Mouse (Mus musculus): ENCODE measurements around the gene Nyap2. TPM values are rescaled to one million over a fixed set of nuclear protein-coding genes. Genes with fewer than 3 reads are reported as not detected.

Gene Nyap2
- total RNA-seq (2021), result not detected
- long read RNA-seq, experiment 1, partial matches to known transcripts, result 0 of 1 reads
- long read RNA-seq, experiment 1, other reads (novel, unspliced or antisense), result 1 of 1 reads
- long read RNA-seq, experiment 2, result 0 reads

DNA sequence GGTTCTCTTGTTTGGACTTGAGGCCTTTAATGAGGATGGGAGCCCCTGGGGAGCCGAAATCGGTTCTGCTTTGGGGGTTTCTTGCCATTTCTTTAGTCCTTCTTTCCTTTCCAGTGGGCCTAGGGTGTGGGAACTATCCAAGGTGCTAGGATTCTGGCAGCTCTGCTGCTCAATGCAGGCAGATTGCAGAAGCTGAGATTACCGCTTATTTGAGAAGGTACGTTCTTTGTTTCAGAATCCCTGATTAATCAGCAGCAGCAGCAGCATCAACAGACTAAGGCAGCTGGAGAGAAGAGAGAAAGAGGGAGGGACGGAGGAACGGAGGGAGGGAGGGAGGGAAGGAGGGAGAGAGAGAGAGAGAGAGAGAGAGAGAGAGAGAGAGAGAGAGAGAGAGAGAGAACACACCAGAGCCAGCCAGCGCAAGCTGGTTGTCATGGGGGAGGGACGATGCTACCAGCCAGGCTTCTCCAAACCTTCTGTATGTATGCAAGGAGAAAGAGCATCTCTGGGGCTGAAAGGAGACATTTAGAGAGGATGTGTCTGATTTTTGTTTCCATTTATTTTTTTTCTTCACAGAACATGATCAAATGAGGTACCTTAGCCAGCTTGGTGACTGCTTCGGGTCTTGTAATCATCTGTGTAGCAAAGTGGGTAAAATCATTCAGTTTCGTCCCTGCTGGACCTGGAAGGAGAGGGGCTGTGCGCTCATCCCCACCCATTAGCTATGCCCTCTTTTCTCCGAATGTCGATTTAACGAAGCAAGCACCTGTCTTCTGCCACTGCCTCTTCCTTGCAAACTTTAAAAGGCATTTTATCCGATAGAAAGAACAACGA is at the start of gene Nyap2:
TSS of gene Nyap2 (plus strand) at position 120 of the 834 bp plus-strand sequence.
- DNase-seq, result no peak

DNA sequence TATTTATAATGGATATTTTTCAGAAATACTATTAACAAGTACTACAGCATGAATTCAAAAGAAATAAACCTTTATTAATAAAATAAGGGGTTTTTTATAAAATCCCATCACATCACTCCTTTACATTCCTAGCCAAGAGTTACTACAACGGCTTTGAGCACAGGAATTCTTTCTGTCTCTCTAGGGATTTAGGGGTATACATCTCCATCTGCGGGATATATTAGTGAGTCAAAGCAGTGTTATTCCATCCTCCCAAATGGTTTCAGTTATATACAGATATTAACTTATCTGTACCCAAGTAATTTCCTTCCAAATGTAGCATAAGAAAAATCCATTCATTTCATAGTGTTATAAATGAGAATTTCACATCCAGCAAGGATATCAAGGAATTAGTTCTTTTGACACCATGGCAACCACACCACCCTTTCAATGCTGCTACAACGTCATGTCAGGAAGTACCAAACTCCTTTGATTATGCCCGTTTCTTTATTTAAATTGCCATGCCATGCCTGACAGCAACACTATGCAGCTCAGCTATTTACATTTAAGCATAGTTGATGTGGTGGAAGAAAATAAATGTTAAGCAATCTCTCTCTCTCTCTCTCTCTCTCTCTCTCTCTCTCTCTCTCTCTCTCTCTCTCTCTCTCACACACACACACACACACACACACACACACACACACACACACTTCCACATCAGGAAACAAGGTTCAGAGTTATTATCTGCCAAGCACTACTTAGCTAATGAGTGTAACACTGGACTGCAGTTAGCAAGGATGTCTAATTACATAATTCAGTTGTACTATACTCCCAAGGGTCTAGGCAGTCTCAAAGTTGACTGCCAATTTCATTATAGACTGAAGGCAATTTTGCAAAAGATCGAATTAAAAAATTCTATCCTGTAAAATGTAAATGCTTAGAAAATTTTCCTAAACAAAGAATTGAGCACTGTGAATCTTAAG is 33.6 kb upstream of the Nyap2 start:
- DNase-seq, result no peak

DNA sequence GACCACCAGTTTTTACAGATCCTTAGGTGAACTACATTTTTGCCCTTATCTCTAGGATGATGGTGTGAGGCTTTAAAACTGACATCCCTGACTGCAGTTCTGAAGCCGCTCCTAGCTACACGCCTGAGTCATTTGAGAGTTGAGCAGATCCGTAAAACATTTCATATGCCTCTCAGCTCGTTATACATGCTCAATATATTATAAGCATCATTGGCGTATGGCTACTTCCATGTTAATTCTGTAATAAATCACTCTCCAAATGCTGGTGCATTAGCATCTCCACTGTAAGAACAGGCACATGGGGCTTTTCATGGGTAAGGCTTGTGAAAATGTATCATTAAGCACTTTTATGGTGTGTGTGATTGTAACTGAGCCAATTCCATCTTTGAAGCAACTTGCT is 18.4 kb upstream of the Nyap2 start:
- DNase-seq, result no peak

DNA sequence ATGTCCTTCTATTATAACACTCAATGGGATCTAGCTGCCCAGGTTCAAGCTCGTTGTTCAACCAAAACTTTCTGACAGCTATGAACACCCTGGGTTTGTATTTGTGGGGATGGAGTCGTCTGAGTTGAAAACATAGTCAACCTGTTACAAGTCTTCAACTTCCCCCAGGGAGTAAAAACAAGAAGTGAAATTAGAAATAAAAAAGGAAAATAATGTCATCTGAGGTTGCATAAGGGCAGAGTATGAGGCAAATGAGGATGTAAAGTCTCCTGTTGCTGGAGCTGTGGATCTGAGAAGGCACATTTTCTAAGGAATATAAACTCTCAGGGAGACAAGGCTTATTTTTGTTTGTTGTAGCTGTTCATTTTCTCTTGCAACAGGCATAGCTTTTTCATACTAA is 17.9 kb upstream of the Nyap2 start:
- DNase-seq, result no peak

- no peak for DNase-seq
Measured at GRCm38 (mm10) chr1:81062811-81063210, 13.9 kb upstream of the Nyap2 start.

- no peak for DNase-seq
Measured at GRCm38 (mm10) chr1:81076259-81076658, 491 bp upstream of the Nyap2 start.

DNA sequence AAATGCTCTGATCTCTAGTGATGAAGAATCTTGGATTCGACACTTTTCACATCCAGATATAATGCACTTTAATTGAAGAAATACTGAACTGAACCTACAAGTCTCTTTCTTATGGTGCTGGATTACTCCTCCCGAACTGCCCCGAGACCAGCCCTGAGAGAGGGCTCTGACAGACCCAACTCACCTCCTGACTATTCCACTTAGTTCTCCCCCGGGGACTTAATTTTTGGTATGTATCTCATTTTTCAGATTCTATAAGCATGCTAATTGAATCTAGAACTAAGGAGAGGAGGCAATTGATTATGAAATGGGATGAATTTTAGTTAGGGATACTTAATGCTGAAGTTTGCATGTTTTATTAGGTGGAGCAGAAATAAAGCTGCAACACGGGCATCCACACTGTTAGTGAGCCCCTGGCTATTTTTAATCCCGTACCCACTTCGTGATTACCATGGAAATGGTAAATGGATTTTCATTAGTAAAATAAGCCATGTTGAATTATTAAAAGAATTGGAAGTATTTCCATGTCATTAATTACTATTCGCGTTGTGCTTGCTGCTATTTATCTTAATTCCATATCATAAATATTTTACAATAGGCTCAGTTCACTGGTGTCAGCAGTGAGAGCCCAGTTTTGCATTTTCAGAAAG is 1.0 kb downstream of the Nyap2 start:
- no peak for DNase-seq

DNA sequence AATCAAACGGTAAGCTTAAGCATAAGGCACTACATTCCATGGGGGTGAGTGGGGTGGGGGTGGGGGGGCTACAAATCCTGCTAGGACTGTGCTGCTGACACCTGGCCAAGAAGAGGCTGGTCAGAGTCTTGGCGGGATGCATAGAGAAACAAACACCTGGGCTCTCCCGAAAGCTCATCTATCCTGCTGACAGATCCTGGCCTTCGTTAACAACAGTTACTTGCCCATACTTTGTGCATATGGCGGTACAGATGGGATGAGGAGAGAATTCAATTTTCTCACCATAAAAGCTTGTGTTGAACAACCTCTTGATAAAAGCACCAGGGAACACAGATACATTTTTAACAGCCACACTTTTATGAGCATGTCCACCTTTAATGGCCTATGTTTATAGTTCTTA is 10.7 kb downstream of the Nyap2 start:
- no peak for DNase-seq

DNA sequence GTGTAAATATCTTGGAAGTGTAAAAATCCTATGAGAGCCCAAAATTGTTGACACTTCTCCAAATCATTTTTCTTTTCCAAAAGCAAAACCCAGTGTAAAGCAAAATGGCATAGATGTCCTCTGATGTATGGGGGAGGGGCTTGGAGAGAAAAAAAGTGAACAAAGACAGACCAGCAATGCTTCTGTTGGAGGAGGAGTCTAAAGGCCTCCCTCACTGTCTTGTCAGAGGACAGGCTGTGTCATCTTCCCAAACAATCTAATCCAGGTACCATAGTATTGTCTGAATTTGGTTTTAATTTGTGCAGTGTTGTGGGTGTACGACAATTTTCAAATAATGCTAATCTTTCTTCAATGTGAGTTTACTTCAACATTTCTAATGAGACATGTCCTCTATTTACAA is 13.7 kb downstream of the Nyap2 start:
- DNase-seq, result no peak

- DNase-seq, result no peak
Measured at GRCm38 (mm10) chr1:81090979-81091378, 14.2 kb downstream of the Nyap2 start.

- DNase-seq, result no peak
Measured at GRCm38 (mm10) chr1:81092056-81092455, 15.3 kb downstream of the Nyap2 start.

DNA sequence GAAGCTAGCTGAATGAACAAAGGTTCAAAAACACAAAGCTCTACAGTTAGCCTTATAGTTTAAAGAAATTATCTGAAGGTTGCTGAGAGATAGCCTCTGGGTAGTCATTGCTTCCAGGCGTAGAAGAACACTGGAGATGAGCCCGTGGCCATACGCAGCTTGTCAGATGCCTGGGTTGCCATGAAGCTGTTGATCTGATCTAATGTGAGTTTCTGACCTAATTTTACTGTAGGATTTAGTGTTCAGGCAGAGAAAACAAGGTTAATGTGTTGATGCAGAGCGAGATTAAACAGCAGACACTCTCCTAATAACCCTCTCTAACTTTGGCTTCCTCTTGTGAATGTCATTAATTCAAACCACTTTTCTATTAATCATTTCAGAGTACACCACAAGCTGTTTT is 16.1 kb downstream of the Nyap2 start:
- DNase-seq, result no peak

DNA sequence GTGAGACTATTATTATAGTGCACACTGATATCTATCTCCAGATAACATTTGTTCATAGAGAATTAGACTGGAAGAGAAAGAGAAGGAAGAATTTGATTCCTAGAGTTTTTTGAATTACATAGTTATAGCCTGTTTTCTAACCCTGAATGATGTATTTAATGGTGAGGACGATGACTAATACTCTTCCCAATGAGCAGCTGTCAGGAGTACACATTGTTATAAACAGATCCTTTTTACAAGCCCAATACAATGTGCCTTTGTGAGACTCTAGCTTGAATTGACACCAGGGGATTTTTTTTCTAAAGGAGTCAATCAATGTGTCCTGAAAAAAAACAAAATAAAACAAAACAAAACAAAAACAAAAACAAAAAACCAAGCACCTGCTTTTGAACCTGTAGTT is 22.2 kb downstream of the Nyap2 start:
- DNase-seq, result no peak

DNA sequence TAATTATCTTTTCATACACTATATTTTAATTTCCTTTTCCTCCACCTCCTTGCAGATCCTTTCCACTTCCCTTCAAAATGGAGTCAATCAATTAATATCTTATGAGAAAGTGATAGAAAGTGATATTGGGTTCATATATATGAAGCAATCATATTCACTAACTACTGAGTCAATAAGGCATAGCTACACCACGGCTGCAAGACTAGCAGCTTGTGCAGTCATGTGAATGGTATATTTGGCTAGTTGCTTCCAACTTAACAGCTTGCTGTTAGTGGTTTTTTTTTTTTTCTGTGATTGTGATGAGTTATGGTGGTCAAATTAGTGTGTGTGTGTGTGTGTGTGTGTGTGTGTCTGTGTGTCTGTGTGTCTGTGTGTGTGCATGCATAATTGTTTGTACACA is 25.0 kb downstream of the Nyap2 start:
- DNase-seq, result no peak

- no peak for DNase-seq
Measured at GRCm38 (mm10) chr1:81119732-81120131, 43.0 kb downstream of the Nyap2 start.

- no peak for DNase-seq
Measured at GRCm38 (mm10) chr1:81132007-81132712, 55.4 kb downstream of the Nyap2 start.

DNA sequence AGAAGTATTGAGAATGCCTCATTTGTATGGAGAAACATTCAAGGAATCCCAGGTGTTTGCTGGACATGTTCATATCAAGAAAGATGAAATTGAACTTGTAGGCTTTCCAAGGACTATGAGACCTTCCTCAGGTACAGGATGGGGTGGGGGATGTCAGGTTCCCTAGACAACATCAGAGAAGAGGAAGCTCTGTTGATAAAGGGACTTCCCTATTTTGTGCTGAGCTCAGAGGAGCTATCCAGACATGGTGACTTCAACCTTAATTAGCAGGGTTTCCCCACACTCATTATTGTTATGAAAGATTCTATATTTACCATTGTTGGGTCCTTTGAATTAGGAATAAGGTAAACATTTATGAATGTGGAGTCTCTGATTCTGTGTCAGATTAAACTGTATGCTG is 67.1 kb downstream of the Nyap2 start:
- no peak for DNase-seq

GRCm38 (mm10) chr1:81145576-81145975 is 68.8 kb downstream of the Nyap2 start:
- DNase-seq, result no peak

- DNase-seq, result no peak
Measured at GRCm38 (mm10) chr1:81169245-81169644, 92.5 kb downstream of the Nyap2 start.

DNA sequence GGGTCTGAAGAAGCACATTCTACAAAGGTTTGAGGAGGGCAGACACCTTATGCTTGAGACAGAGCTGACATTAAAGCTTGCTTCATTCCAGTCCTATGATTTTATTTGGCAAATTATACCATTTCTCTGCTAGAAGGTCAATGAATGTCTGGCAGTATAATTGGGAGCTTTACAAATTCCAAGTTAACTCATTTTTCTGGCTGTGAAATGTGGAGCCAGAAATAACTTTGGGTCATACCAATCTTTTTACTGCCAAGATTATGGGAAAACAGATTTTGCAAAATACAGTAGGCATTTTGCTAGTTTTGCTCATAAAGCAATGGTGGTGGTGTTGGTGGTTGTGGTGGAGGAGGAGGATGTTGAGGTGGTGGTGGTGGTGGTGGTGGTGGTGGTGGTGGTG is 96.0 kb downstream of the Nyap2 start:
- no peak for DNase-seq

GRCm38 (mm10) chr1:81173303-81173702 is 96.6 kb downstream of the Nyap2 start:
- DNase-seq, result no peak

DNA sequence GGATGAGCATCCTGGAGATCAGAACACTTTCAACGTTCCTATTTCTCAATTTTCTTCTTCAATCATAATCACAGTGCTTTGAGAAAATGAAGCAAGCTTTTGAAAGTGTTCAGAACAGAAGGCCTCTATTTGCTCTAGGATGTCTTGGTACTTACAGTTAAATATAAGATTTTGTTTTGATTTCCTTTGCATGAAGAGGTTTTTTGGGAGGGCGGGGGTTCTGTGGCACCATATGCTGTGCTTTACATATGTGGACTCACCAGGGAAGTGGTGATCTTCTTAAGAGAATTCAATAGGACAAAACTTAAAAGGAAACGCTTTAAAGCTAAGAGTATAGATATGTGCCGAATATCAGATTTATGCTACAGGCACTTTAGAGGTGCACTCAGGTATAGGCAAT is 103.0 kb downstream of the Nyap2 start:
- no peak for DNase-seq
